Mouse (Mus musculus) embryo, embryonic 9.5 days (tissue): ENCODE data around the gene Gnrhr.

Experiments
- DNase-seq: peaks from one replicate; pipeline ENCODE4 v3.0.0-alpha.2; 2017; ENCODE audit errors: extremely low spot score

The Gnrhr gene

GRCm38 (mm10) chr5:86197801-86198200 lies at the start of gene Gnrhr:
Gene Gnrhr (minus strand): TSS chr5:86197901.
- no peak for DNase-seq

- no peak for DNase-seq
These were observed 48.9 kb upstream of the Gnrhr start for GRCm38 (mm10) chr5:86246559-86246958.

- no peak for DNase-seq
These were observed 47.2 kb upstream of the Gnrhr start for GRCm38 (mm10) chr5:86244880-86245279.

- DNase-seq, result no peak
These were observed 46.6 kb upstream of the Gnrhr start for GRCm38 (mm10) chr5:86244275-86244674.

- DNase-seq, result no peak
These were observed 29.6 kb upstream of the Gnrhr start for GRCm38 (mm10) chr5:86227156-86227853.

- peak; percentile 42 for DNase-seq
These were observed 6.3 kb downstream of the Gnrhr start for GRCm38 (mm10) chr5:86191356-86191755.

- no peak for DNase-seq
These were observed 6.9 kb downstream of the Gnrhr start for GRCm38 (mm10) chr5:86190770-86191169.

- no peak for DNase-seq
These were observed 7.4 kb downstream of the Gnrhr start for GRCm38 (mm10) chr5:86190290-86190689.

- DNase-seq, result no peak
These were observed 10.3 kb downstream of the Gnrhr start for GRCm38 (mm10) chr5:86187441-86187840.

GRCm38 (mm10) chr5:86173778-86174177 lies 23.9 kb downstream of the Gnrhr start:
- DNase-seq, result no peak

GRCm38 (mm10) chr5:86172449-86173161 lies 25.1 kb downstream of the Gnrhr start, which contains the start of gene Uba6:
Gene Uba6 (minus strand): TSS chr5:86172803.
- peak; percentile 99 for DNase-seq

- no peak for DNase-seq
These were observed 25.6 kb downstream of the Gnrhr start for GRCm38 (mm10) chr5:86172088-86172448.
